Mouse (Mus musculus) urinary bladder, postnatal 14 days (tissue): ENCODE measurements around the gene Afap1.

Experiments used
- DNase-seq: peaks from one replicate; pipeline ENCODE4 v3.0.0; 2021; ENCODE audit warnings: low spot score

The Afap1 gene

DNA sequence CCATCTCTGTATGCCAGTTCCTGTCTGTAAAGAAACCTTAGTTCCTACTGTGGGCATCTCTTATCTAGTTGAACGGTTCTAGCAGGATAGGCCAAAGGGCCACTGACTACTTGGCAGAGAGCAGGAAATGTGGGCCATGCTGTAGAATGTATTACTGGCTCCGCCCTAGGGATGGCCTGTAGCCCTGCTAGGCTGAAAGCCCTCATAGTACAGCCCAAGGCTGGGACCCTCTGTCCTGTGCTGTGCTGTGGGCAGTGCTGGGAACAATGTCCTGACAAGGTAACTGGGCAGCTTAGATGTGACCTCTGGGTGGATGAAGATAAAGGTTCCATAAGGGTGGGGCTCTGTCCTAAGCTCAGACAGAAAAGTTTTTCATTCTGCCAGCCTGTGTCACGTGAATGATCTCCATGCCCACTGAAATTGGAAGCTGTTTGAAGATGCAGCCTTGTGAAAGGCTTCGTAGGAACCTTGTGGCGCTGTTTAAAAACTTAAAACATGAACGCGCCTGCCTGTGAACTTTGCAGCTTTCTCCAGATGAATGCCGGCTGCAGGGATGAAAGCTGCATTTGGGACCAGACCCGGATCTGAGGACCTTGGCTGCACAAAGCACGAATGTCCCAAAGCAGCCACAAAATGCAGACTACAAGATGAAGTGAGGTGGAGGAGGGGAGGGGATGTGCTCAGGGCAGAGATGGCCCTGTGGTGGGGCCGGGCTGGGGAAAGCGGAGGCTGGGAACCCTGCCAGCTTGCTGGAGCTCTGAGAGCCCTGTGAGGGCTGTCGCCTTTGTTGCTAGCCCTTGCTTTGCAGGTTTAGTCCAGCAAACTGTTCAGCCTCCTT, 147.5 kb downstream of the Afap1 start:
- DNase-seq = peak; percentile 50

DNA sequence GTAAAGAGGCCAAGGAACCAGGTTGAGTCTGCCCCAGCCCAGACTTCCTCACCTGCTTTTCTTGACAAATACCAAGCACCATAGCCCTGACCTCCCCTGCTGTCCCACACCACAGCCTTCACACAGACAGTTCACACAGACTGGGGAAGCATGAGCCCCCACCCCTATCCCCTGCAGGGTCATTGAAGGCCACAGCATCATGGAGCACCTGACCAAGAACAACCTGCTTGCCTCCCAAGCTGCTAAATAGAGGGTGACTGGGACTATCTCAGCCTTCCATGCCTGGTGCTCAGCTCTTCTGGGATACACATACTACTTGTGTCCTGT, 148.1 kb downstream of the Afap1 start:
- DNase-seq = no peak

DNA sequence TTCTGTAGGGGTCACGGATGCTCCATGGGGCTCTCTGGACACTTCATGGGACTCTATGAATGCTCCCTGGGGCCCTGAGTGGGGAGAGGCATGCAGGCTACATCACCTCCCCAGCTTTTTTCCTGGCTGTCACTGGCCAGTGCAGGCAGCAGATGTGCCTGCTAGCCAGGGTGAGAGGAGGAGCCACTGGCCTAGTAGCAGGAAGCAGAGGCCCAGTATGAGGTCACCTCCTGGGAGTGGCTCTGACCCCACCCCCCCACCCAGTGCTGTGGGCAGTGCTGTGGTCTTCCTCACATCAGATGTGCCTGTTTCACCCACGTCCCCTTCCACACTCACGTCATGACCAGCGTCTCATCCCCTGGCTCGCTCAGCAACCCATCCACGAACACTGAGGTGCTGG, 148.6 kb downstream of the Afap1 start:
- no peak for DNase-seq

DNA sequence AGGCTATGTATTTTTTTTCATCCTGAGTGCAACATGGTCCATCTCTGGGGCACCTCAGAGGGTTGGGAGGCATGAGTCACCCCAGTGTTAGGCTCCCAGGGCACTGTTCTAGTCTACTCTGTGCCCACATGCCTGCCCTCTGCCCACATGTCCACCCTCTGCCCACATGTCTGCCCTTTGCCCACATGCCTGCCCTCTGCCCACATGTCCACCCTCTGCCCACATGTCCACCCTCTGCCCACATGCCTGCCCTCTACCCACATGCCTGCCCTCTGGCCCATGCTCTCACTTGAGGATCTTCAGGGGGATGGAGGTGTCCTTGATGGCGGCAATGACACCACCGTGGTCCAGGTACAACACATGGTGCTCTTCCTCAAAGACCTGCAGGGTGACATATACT, 150.0 kb downstream of the Afap1 start:
- DNase-seq = no peak
